In the genomic region with DNA sequence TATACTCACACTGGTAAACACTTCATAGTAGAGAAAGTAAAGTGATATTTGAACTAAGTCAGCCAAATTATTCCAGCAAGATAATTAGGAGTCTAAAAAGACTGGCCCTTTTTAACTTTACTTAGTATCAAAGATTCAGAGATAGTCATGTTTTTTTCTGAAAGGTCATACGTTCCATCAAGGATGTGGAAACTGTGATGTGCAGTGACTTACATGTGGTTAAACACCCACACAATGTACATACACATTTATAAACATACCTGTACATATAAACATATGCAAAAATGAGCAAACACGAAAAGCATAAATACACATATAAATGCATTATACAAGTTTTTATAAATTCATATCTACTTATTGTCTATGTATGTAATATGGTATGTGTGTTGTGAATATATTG, we compare ENCODE assay signal across 24 mouse cellular contexts. TPM values are rescaled to one million over a fixed set of nuclear protein-coding genes. Genes with fewer than 3 reads are reported as not detected.
"Had no signal": no experiment of that assay in that cellular context is flagged by ENCODE, and none has a peak within 500 bp of the region (broad histone marks: within the 10 kb centered on the region; RNA-seq: fewer than 3 reads in every experiment).

No protein-coding gene starts in this region.

- H3K4me3 ChIP-seq: lung, embryonic 15.5 days; midbrain, embryonic 10.5 days; midbrain, embryonic 12.5 days; myocyte; neural tube, embryonic 13.5 days; neural tube, embryonic 15.5 days had no signal

- DNase-seq: lung, adult 2 months; lung, postnatal 14 days; lung, postnatal 36 days; midbrain, embryonic 14.5 days; retina, postnatal 1 day; right cerebral cortex, adult 18-20 months; right cerebral cortex, postnatal 25 days; right cerebral cortex, postnatal 4 days; spleen, adult 18-20 months; thymus, adult 18-20 months; thymus, postnatal 14 days; thymus, postnatal 36 days had no signal

- H3K27ac ChIP-seq: lung, embryonic 15.5 days; macrophage; midbrain, embryonic 10.5 days; midbrain, embryonic 12.5 days; neural tube, embryonic 13.5 days; neural tube, embryonic 15.5 days had no signal

- ATAC-seq: lung, postnatal 0 days; midbrain, embryonic 16.5 days had no signal

RNA-seq across cellular contexts. Expression of a gene that starts 9.2 kb away (rescaled TPM):
- total RNA-seq: megakaryocyte progenitor cell, adult 5-6 weeks; megakaryocyte-erythroid progenitor cell, adult 5-6 weeks had no signal
- polyA plus RNA-seq: macrophage; small intestine, adult 2 months had no signal
